Mouse (Mus musculus): ENCODE measurements around the gene E2f2. TPM values are rescaled to one million over a fixed set of nuclear protein-coding genes. Genes with fewer than 3 reads are reported as not detected.

Gene E2f2
- polyA plus RNA-seq, 1 experiment from 2014 or later: 85.3 TPM

DNA sequence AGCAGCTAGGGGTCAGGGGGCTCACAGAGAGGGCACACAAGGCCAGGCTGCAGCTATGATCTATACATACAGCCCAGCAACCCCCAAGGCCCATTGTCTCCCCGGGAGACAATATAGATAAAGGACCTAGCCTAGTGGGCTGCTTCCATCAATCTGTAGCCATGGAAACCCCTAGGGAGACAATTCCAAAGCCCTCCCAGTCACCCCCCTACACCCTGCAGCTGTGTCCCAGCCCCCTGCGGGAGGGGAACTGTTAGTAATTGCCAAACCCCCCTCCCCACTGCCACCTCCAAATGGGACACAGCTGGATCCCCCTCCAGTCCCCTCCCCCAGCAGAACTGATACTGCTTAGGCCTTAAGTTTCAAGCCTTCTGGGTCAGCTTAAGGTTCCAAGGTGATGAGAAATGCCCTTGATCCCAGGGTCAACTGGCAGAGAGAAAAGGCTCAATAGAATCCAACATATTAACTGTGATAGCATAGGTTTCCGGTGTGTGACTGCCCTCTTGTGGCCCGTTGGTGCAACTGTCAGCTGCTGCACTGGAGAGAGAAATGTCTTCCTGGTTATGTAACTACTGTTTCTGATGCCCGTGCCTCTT lies 12.3 kb upstream of the E2f2 start:
- Histone ChIP-seq H3K4me1 (replicated peaks) (peaks cover 22% of the 10 kb centered on the region), H3K9ac (no peak overlapping the region), H3K4me3 (replicated peaks) (no peak overlapping the region), H3K36me3 (replicated peaks) (no peaks in the 10 kb centered on the region), H3K27me3 (peaks cover 8% of the 10 kb centered on the region; the same call in 1 of the 2 replicates), H3K9me3 (replicated peaks) (no peaks in the 10 kb centered on the region), H3K27ac (replicated peaks) (no peak overlapping the region), H3K4me2 (peak overlapping the region; percentile 30)
- no peak for ATAC-seq (ENCODE audit: insufficient read depth)
- 22% methylated on average over 5 of the region's 5 CpGs for WGBS (ENCODE audit: insufficient replicate concordance)

DNA sequence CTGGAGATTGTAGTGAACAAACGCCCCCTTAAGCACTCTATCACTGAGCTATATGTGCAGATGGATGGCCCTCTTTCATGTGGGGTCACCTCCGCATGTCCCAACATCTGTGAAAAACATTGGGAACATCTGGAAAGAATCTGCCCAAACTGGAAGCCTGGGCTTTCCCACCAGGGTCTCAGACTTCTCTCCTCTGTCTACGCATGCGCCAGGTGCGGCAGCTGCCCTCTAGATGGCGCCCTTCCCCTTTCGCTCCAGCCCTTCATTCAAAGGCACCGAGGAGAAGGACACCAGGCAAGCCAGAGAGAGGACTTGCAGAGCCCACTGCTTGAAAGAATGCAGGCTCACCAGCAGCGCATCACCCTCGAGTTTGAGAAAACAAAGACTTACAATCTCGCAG lies 8.7 kb upstream of the E2f2 start:
- no peak overlapping the region for H3K4me3 ChIP-seq (replicated peaks)
- peak; percentile 73 for ATAC-seq (ENCODE audit: insufficient read depth)
- 1% methylated on average over 11 of the region's 11 CpGs for WGBS (ENCODE audit: insufficient replicate concordance)
- H3K4me2 ChIP-seq: no peak overlapping the region
- no peaks in the 10 kb centered on the region for H3K9me3 ChIP-seq (replicated peaks)
- no peaks in the 10 kb centered on the region for H3K36me3 ChIP-seq (replicated peaks)
- H3K27me3 ChIP-seq: peaks cover 10% of the 10 kb centered on the region; the same call in 1 of the 2 replicates
- H3K4me1 ChIP-seq (replicated peaks): peaks cover 22% of the 10 kb centered on the region
- H3K27ac ChIP-seq (replicated peaks): no peak overlapping the region; the same call in 1 of the 2 replicates
- no peak overlapping the region for H3K9ac ChIP-seq

DNA sequence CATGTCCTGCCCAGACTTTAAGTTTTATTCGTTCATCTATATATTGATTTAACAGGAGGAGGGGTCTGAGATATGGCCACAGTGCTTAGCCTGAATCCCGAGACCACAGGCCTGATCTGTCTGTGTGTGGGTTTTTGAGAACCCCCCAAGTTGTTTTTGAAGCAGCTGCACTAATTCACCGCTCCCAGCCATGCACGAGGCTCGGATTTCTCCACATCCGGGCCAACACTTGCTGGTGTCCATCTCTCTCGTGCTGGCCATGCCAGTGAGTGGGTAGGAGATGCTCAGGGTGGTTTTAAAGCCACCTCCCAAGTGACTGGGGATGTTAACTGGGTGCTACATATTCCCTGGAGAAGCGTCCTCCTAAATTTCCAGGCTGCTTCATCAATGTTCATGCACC lies 7.2 kb upstream of the E2f2 start:
- no peak for ATAC-seq (ENCODE audit: insufficient read depth)

DNA sequence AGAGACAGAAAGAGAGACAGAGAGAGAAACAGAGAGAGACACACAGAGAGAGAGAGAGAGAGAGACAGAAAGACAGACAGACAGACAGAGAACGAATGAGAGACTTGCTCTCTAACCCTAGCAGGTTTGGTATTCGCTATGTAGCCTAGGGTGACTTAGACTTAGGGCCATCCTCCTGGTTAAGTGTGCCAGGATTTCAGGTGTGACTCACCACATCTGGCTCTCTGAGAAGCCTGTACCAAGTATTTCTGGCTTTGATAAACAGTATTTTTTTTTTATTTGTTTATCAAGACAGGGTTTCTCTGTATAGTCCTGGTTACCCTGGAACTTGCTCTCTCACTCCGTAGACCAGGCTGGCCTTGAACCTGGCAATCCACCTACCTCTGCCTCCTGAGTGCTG lies 4.5 kb upstream of the E2f2 start:
- H3K9ac ChIP-seq: no peak overlapping the region

More for the DNA sequence above, 7.2 kb upstream of the E2f2 start:
- WGBS (ENCODE audit: insufficient replicate concordance): 71% methylated on average over 8 of the region's 8 CpGs
- H3K27me3 ChIP-seq: peaks cover 7% of the 10 kb centered on the region; the same call in 1 of the 2 replicates
- no peak overlapping the region for H3K4me2 ChIP-seq
- no peak overlapping the region for H3K9ac ChIP-seq
- H3K9me3 ChIP-seq (replicated peaks): no peaks in the 10 kb centered on the region
- H3K4me1 ChIP-seq (replicated peaks): peaks cover 18% of the 10 kb centered on the region
- H3K27ac ChIP-seq (replicated peaks): no peak overlapping the region
- no peak overlapping the region for H3K4me3 ChIP-seq (replicated peaks)
- H3K36me3 ChIP-seq (replicated peaks): no peaks in the 10 kb centered on the region

DNA sequence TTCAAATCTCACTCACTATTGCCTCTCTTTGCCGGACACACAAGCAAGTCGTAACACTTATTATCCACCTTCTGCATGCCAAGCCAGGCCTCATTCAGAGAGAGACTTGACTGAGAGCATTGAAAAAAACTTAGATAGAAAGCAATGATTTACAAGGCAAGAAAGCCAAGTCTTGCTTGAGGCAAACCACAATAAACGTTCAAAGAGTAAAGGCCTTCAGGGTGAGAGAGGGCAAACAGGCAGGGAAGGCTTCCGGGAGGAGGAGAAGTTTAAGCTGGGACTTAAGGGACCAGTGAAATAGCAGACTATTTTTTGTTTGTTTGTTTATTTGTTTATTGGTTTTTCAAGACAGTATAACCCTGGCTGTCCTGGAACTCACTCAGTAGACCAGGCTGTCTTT lies 1.8 kb upstream of the E2f2 start:
- Histone ChIP-seq H3K36me3 (replicated peaks) (peaks cover 14% of the 10 kb centered on the region), H3K4me3 (replicated peaks) (no peak overlapping the region), H3K9ac (no peak overlapping the region), H3K9me3 (replicated peaks) (no peaks in the 10 kb centered on the region), H3K4me2 (no peak overlapping the region), H3K27me3 (peaks cover 7% of the 10 kb centered on the region; the same call in 1 of the 2 replicates), H3K27ac (replicated peaks) (0 out of 2 replicates have a peak overlapping the region, but pooled peaks have one; percentile 21), H3K4me1 (replicated peaks) (peaks cover 38% of the 10 kb centered on the region)
- no peak for ATAC-seq (ENCODE audit: insufficient read depth)
- whole genome bisulfite sequencing (ENCODE audit: insufficient replicate concordance): 74% methylated on average over 4 of the region's 4 CpGs

More for the DNA sequence above, 4.5 kb upstream of the E2f2 start:
- no peak overlapping the region for H3K4me2 ChIP-seq
- WGBS (ENCODE audit: insufficient replicate concordance): 68% methylated on average over 3 of the region's 3 CpGs
- no peaks in the 10 kb centered on the region for H3K9me3 ChIP-seq (replicated peaks)
- no peak for ATAC-seq (ENCODE audit: insufficient read depth)
- H3K27me3 ChIP-seq: peaks cover 7% of the 10 kb centered on the region; the same call in 1 of the 2 replicates
- no peaks in the 10 kb centered on the region for H3K36me3 ChIP-seq (replicated peaks)
- H3K4me1 ChIP-seq (replicated peaks): peaks cover 24% of the 10 kb centered on the region
- no peak overlapping the region for H3K27ac ChIP-seq (replicated peaks)
- no peak overlapping the region for H3K4me3 ChIP-seq (replicated peaks)

DNA sequence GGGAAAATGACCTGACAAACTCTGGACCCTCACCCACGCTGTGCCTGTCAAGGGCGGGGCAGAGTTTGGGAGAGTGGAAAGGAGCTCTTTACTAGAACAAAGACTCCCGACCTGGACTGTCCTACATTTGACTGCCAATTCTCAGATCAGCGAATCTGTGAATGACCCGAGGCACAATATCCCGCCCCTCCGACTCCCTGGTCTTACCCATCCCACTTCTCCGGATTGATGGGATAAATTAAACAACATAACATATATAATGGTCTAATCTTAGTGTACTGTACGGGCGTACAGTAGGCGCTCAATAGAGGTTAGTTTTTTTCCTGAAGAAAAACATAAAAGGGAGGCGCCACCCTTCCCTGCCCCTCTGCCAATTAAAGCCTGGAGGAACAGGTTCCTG lies 739 bp upstream of the E2f2 start:
- peak overlapping the region; percentile 85 for H3K4me2 ChIP-seq
- peaks cover 7% of the 10 kb centered on the region; the same call in 1 of the 2 replicates for H3K27me3 ChIP-seq
- peak overlapping the region; percentile 93 for H3K4me3 ChIP-seq (replicated peaks)
- peak overlapping the region; percentile 99 for H3K27ac ChIP-seq (replicated peaks)
- H3K4me1 ChIP-seq (replicated peaks): peaks cover 49% of the 10 kb centered on the region
- 41% methylated on average over 12 of the region's 12 CpGs for WGBS (ENCODE audit: insufficient replicate concordance)
- H3K36me3 ChIP-seq (replicated peaks): peaks cover 25% of the 10 kb centered on the region
- no peaks in the 10 kb centered on the region for H3K9me3 ChIP-seq (replicated peaks)
- peak overlapping the region; percentile 98 for H3K9ac ChIP-seq
- no peak for ATAC-seq (ENCODE audit: insufficient read depth)

DNA sequence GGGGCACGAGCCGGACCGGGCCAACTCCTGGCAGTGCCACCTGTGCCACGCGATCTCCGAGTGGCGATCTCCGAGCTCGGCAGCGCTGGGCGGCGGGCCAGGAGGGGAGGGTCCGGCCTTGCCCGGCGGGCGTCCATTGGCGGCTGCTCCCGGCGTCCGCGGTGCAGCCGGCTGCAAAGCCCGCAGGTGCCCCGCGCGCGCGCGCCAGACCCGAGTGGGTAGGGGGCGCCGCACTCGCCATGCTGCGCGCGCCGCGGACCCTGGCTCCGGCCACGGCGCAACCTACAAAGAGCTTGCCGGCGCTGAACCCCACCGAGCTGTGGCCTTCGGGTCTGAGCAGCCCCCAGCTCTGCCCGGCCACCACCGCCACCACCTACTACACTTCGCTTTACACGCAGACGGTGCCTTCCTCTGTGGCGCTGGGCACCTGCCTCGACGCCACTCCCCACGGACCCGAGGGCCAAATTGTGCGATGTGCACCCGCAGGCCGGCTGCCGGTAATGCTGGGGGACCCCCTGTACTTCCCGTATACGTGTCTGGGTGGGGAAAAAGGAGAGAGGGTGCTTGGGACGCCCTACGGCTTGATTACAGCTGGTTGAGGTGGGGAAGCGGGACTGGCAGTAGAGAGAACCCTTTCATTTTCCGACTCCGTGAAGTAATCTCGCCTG lies 482 bp downstream of the E2f2 start:
- H3K4me3 ChIP-seq (replicated peaks): peak overlapping the region; percentile 93
- no peaks in the 10 kb centered on the region for H3K9me3 ChIP-seq (replicated peaks)
- peaks cover 61% of the 10 kb centered on the region for H3K4me1 ChIP-seq (replicated peaks)
- peak overlapping the region; percentile 99 for H3K27ac ChIP-seq (replicated peaks)
- peak overlapping the region; percentile 85 for H3K4me2 ChIP-seq
- H3K36me3 ChIP-seq (replicated peaks): peaks cover 32% of the 10 kb centered on the region
- no peaks in the 10 kb centered on the region for H3K27me3 ChIP-seq
- under 1% methylated on average over 67 of the region's 67 CpGs for WGBS (ENCODE audit: insufficient replicate concordance)
- peak overlapping the region; percentile 98 for H3K9ac ChIP-seq
- ATAC-seq (ENCODE audit: insufficient read depth): no peak

DNA sequence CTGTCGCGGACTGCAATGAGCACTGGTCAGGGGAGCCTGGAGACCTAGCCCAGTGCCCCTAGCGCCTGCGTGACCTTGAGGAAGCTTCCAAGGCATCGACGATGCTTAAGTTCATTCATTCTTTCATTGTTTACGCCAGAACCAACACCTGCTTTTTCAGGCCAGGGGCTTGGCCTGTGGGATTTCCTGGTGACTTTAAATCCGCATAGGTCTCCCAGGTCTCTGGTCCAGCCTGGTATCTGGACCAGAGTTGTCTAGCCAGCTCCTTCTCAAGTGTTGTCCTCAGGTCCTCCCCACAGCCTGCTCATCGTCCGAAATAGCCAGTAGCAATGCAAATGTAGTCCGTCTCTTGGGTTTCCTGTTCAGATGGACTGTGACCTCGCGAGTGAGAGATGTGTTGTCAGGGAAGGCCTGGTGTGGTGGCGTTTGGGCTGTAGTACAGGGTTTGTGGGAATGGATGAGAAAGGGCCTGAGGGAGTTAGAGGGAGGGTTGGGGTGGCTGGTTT lies 1.1 kb downstream of the E2f2 start:
- WGBS (ENCODE audit: insufficient replicate concordance): 1% methylated on average over 14 of the region's 14 CpGs
- Histone ChIP-seq H3K27ac (replicated peaks) (peak overlapping the region; percentile 99), H3K9ac (peak overlapping the region; percentile 98), H3K36me3 (replicated peaks) (peaks cover 35% of the 10 kb centered on the region), H3K9me3 (replicated peaks) (no peaks in the 10 kb centered on the region), H3K4me3 (replicated peaks) (peak overlapping the region; percentile 93), H3K4me2 (peak overlapping the region; percentile 85), H3K27me3 (no peaks in the 10 kb centered on the region), H3K4me1 (replicated peaks) (peaks cover 67% of the 10 kb centered on the region)
- no peak for ATAC-seq (ENCODE audit: insufficient read depth)

DNA sequence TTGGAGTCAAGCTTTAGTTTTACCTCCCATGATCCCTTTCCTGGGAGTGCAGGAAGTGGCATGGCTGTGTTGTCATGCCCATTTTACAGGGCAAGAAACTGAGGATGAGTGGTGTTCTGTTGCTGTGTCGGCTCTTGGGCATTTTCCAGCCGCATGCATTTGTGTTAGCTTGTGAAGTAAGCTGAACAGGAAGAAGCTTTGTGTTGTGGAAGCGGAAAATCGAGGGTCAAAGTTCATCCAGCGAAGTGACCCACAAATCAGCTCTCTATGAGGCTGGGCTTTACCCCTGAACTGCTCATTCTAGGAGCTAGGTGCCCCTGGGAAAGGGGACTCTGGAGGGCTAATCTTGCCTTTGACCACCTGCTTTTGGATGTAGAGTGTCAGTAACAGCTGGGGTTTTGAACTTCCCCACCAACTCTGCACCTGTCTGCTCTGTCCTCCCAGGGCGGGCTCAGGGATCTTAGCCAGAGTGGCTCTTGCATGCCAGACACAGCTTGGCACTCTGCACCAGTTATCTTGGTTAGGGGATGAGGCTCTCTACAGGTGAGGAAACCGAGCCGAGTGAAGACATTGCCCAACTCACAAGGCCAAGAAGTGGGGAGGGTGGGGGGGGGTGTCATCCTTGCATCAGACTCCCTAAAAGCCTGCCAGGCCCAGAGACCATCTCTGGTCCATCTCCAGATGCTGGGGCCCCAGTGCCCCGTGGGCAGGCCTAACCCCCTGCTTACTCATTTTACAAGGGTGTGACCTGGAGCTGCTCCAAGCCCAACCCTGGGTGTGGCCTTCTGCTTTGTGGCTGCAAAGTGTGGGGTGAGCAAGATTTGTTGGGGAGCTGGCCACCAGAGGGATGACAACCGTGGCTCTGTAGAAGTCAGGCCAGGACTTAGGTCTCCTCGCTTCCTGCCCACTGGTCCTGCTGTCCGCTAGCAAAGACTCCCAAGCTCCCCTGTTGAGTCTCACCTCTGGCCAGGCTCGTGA lies 2.3 kb downstream of the E2f2 start:
- ATAC-seq (ENCODE audit: insufficient read depth): peak; percentile 79
- H3K9me3 ChIP-seq (replicated peaks): no peaks in the 10 kb centered on the region
- peaks cover 79% of the 10 kb centered on the region for H3K4me1 ChIP-seq (replicated peaks)
- peak overlapping the region; percentile 99 for H3K27ac ChIP-seq (replicated peaks)
- H3K36me3 ChIP-seq (replicated peaks): peaks cover 47% of the 10 kb centered on the region
- H3K9ac ChIP-seq: peak overlapping the region; percentile 98
- WGBS (ENCODE audit: insufficient replicate concordance): 30% methylated on average over 13 of the region's 13 CpGs
- H3K4me2 ChIP-seq: peak overlapping the region; percentile 85
- H3K4me3 ChIP-seq (replicated peaks): peak overlapping the region; percentile 93
- H3K27me3 ChIP-seq: no peaks in the 10 kb centered on the region

DNA sequence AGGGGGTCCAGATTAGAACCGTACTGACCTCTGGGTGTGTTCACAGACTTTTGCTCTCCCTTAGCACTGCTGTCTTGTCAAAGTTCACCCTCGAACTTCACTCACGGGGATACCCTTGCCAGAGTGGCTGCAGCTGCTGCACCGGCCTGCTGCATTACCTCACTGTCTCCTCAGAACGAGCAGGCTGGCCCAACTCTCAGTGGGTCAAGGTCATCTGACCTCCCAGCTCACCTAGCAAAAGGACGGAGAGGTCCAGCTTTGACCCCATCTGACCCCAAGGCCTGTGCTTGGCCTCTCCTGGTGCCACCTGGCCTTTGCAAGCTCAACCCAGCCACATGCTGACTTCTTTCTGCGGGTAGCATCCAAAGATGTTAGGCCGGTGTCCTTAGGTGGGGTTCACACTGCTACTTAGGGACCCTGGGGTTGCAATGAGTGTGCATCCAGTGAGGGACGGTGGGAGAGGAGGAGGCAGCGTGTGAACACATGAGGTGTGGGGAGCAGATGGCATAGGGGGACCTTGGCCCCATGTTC lies 3.9 kb downstream of the E2f2 start:
- no peaks in the 10 kb centered on the region for H3K27me3 ChIP-seq
- 77% methylated on average over 10 of the region's 10 CpGs for WGBS (ENCODE audit: insufficient replicate concordance)
- H3K27ac ChIP-seq (replicated peaks): peak overlapping the region; percentile 99
- H3K36me3 ChIP-seq (replicated peaks): peaks cover 63% of the 10 kb centered on the region
- H3K9ac ChIP-seq: peak overlapping the region; percentile 98
- ATAC-seq (ENCODE audit: insufficient read depth): no peak
- no peaks in the 10 kb centered on the region for H3K9me3 ChIP-seq (replicated peaks)
- peaks cover 85% of the 10 kb centered on the region for H3K4me1 ChIP-seq (replicated peaks)
- H3K4me2 ChIP-seq: peak overlapping the region; percentile 85
- H3K4me3 ChIP-seq (replicated peaks): peak overlapping the region; percentile 93
